Mouse (Mus musculus): ENCODE data around the gene Mapk8ip1. TPM values are rescaled to one million over a fixed set of nuclear protein-coding genes. Genes with fewer than 3 reads are reported as not detected.

The Mapk8ip1 gene
- polyA plus RNA-seq, 1 experiment from 2014 or later, result 23.8 TPM

DNA sequence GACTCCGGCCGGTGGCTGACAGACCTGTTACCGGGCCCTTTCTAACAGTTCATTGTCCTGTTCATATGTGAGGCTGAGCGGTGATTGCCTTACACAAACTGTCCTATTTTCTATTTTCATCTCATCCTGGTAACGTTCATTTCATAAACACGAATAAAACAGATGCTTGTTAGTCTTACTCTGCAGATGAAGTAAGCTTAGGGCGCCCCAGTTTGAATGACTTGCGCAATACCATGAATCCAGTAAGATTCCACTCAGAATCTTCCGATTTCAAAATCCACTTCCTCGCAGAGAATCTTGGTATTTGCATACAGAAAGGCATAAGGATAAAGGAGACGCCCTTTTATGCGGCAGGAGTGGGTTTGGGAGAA, 33.3 kb upstream of the Mapk8ip1 start:
- no peaks in the 10 kb centered on the region for H3K36me3 ChIP-seq
- H3K4me1 ChIP-seq, result peaks cover 41% of the 10 kb centered on the region
- H3K27me3 ChIP-seq, result no peaks in the 10 kb centered on the region
- 0 out of 2 replicates have a peak overlapping the region, but pooled peaks have one; percentile 4 for H3K9ac ChIP-seq
- no peak for ATAC-seq (ENCODE audit: insufficient number of reproducible peaks, low FRiP score, low TSS enrichment, low read depth)
- H3K4me3 ChIP-seq, result peak overlapping the region; percentile 64
- H3K4me2 ChIP-seq, result peak overlapping the region; percentile 83
- 6% methylated on average over 12 of the region's 12 CpGs for WGBS
- peak overlapping the region; percentile 65 for H3K27ac ChIP-seq
- no peaks in the 10 kb centered on the region for H3K9me3 ChIP-seq

DNA sequence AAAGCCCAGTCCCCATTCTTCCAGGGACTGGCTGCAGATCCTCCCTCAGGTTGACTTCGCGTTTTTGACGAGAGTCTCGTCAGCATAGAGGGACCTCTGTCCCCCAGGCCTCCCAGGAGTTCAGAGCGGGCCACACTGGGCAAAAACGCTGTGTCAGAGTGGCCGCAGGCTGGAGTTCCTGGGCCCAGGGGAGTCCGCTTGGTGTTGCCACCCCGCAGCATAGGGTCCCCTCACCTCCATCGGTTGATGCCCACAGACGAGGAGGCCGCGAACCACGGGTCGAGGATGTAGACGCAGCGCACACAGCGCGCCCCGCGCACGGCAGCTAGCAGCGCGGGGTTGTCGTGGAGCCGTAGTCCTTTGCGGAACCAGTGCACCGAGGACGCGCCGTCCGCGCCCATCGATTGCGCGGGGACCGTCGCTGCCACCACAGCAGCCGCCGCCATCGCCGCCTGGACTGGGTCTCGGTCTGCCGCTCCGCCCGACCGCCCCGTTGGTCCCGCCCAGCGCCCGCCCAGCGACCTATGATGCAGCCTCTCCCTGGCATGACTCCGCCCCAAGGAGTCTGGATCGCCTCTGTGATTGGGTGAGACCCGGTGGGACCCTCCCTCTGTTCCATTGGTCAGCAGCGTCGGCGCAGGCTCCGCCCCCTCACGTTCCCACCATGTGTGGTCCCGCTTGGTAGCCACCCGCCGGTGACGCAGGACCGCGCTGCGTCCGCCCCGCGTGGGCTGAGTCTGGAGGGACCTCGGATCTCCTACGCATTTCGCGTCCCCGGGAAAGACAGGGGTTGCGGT, 32.7 kb upstream of the Mapk8ip1 start, which contains the start of gene Cry2:
Cry2 (minus strand) TSS at position 466 of the 797 bp plus-strand sequence.
- Histone ChIP-seq H3K27ac (peak within 1 kb of the TSS; percentile 79), H3K9ac (peak within 1 kb of the TSS; percentile 57), H3K4me1 (peaks cover 47% of the 10 kb centered on the region), H3K36me3 (no peaks in the 10 kb centered on the region), H3K9me3 (no peaks in the 10 kb centered on the region), H3K4me3 (peak within 1 kb of the TSS; percentile 64), H3K27me3 (no peaks in the 10 kb centered on the region), H3K4me2 (peak within 1 kb of the TSS; percentile 83)
- ATAC-seq (ENCODE audit: insufficient number of reproducible peaks, low FRiP score, low TSS enrichment, low read depth), result peak; percentile 98
- 0% methylated on average over 75 of the region's 76 CpGs for WGBS

DNA sequence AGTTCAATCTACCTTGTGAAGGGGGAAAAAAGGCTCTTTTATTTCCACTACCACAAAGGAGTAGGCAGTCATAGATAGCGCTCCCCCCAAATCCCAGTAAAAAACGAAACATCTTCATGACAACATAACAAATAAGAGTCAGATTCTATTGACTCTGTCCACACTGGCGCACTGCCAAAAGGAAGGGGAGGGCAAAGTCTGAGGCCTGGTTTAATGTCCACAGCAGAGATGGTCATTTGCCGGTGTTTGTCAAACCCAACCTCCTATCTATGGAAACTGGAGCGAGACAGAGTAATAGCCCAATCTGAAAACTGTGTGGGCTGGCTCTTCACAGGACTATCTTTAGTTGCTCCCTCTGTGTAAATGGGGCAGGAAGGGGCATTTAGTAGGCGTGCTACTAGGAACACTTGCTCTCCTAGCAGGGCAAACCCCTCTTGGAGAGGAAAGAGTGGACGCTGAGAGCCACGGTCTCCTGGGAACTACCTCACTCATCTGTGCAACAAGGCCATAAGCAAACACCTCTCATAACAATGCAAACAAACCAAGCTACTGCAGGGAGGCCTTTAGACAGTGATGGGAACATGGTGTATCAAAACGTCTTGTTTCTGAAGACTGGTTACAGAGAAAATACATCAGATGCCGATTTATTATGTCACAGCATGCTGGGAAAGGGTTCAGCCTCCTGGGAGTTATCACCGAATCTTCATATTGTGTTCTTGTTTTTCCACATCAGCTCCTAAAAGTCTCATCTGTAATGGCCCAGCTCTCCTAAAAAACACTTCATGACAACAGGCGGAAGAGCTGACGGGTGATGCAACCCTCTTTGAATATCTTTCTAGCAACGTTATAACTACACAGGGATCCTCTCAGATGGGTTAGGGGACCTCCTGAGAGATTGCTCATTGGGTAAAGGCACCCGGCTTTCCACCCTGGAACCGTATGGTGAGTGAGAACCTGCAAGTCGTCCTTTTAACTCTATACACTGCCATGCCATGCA, 31.5 kb upstream of the Mapk8ip1 start:
- 48% methylated on average over 17 of the region's 17 CpGs for WGBS
- Histone ChIP-seq H3K9me3 (no peaks in the 10 kb centered on the region), H3K36me3 (no peaks in the 10 kb centered on the region), H3K4me2 (peak overlapping the region; percentile 83), H3K9ac (peak overlapping the region; percentile 57), H3K4me1 (peaks cover 59% of the 10 kb centered on the region), H3K27me3 (no peaks in the 10 kb centered on the region), H3K27ac (peak overlapping the region; percentile 79), H3K4me3 (peak overlapping the region; percentile 64)
- ATAC-seq (ENCODE audit: insufficient number of reproducible peaks, low FRiP score, low TSS enrichment, low read depth), result no peak

DNA sequence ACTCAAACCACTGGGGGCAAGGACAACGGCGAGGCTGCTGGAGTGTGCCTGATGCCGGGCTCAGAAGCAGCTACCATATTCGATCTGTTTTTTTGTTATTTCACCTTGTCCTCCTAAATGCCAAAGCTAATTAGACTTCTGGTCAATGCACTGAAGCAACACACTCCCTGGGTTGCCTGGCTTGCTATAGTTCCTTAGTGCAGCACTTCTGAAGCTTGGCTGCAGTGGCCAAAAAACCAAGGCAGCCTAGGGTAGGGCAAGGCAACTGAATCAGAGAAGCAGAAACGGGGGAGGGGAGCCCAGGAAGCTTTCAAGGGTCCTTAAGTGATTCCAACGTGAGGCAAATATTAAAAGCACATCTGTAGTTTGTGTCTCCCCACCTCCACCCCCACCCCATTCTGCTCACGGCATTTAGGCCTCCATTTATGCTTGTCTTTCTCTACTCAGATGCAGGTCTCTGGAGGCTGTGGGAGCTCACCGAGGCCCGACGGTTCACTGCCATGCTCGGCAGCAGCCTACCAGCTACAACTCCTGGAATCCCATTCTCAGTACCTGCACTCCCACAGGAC, 30.6 kb upstream of the Mapk8ip1 start:
- no peak for ATAC-seq (ENCODE audit: insufficient number of reproducible peaks, low FRiP score, low TSS enrichment, low read depth)
- peak overlapping the region; percentile 64 for H3K4me3 ChIP-seq
- 0 out of 2 replicates have a peak overlapping the region, but pooled peaks have one; percentile 7 for H3K9ac ChIP-seq
- H3K4me1 ChIP-seq, result peaks cover 66% of the 10 kb centered on the region
- WGBS, result 40% methylated on average over 11 of the region's 11 CpGs
- no peaks in the 10 kb centered on the region for H3K27me3 ChIP-seq
- peak overlapping the region; percentile 79 for H3K27ac ChIP-seq
- H3K9me3 ChIP-seq, result no peaks in the 10 kb centered on the region
- peak overlapping the region; percentile 83 for H3K4me2 ChIP-seq
- no peaks in the 10 kb centered on the region for H3K36me3 ChIP-seq

DNA sequence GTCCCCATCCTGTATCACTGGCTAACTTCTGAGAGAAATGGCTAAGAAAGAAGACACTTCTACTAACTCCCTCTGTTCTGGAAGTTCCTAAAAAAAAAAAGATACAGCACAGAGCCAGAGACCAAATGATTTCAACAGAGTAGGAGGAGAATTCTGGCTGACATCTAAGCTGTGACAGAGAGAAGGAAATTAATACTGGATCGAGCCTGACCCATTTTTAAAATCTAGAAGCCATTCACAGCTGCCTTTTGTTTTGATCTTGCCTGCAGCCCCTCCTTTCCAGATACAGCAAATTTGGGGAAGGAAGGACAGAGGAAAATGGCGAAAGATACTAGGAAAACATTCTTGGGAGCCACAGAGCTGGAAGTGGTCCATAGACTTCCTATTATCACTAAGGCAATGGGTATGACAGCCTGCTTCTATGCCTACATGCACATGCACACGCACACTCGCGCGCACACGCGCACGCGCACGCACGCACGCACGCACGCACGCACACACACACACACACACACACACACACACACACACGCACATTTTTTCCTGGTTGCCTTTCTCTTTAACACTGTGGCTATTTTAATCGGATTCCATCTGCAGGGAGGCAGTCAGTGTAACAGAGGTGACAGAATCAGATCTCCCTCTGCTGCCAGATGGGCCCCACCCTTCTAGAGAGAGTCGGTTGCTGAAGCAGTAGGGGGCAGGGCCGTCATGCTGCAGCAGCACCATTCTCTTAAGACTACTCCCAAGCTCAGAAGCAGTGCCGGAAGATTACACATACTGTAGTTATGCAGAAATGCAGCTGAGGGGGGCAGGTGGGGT, 29.9 kb upstream of the Mapk8ip1 start:
- Histone ChIP-seq H3K36me3 (0 out of 2 replicates have a peak, but pooled peaks cover 2% of the 10 kb centered on the region), H3K4me2 (peak overlapping the region; percentile 83), H3K9ac (0 out of 2 replicates have a peak overlapping the region, but pooled peaks have one; percentile 7), H3K9me3 (no peaks in the 10 kb centered on the region), H3K27me3 (no peaks in the 10 kb centered on the region), H3K4me1 (peaks cover 74% of the 10 kb centered on the region), H3K27ac (peak overlapping the region; percentile 79), H3K4me3 (peak overlapping the region; percentile 64)
- WGBS, result 63% methylated on average over 21 of the region's 21 CpGs
- ATAC-seq (ENCODE audit: insufficient number of reproducible peaks, low FRiP score, low TSS enrichment, low read depth), result no peak

DNA sequence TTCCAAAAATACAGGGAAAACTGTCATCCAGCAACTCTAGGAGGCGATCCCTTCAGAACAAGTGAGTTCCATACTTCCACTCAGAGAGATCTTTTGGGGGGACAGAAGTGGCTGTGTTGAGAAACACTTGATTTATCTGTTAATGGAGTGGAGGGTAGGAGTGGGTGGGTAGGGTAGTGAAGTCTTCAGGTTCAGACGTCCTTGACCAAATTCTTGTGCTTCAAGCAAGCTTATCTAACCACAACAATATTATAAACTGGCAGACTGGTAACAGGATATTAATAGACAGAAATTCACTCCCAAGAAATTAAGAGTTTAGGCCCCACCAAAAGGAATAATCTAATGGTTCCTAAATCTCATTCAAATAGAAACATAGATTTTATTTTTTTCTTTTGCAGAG, 29.0 kb upstream of the Mapk8ip1 start:
- Histone ChIP-seq H3K27me3 (no peaks in the 10 kb centered on the region), H3K27ac (no peak overlapping the region), H3K9me3 (no peaks in the 10 kb centered on the region), H3K4me1 (peaks cover 82% of the 10 kb centered on the region), H3K4me2 (no peak overlapping the region), H3K4me3 (no peak overlapping the region), H3K36me3 (peaks cover 9% of the 10 kb centered on the region; the same call in 1 of the 2 replicates), H3K9ac (no peak overlapping the region)
- WGBS, result 71% methylated on average over 2 of the region's 2 CpGs
- no peak for ATAC-seq (ENCODE audit: insufficient number of reproducible peaks, low FRiP score, low TSS enrichment, low read depth)

DNA sequence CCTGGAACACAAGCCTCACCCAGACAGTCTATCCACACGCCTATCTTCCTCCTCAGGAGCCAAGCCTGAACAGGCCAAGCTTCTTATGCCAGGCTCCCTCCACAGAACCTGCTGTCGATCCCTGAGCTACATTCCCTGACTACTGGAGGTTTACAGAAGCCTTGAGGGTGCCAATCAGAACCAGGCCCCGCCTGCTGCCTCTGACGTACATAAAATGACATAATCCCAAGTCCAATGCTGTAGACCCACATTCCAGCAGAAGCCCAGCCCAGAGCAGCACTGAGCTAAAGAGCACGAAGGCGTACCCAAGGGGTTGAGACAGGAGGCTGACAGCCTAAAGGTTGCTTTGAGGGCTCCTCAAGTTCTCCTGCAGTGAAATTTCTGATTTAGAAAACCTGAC, 26.8 kb upstream of the Mapk8ip1 start:
- H3K4me1 ChIP-seq, result peaks cover 90% of the 10 kb centered on the region
- no peak overlapping the region for H3K4me3 ChIP-seq
- H3K9ac ChIP-seq, result no peak overlapping the region
- peaks cover 21% of the 10 kb centered on the region for H3K36me3 ChIP-seq
- peak; percentile 49; the same call in 1 of the 2 replicates for ATAC-seq (ENCODE audit: insufficient number of reproducible peaks, low FRiP score, low TSS enrichment, low read depth)
- H3K27ac ChIP-seq, result peak overlapping the region; percentile 94
- WGBS, result 29% methylated on average over 6 of the region's 6 CpGs
- H3K4me2 ChIP-seq, result no peak overlapping the region
- H3K9me3 ChIP-seq, result no peaks in the 10 kb centered on the region
- no peaks in the 10 kb centered on the region for H3K27me3 ChIP-seq

DNA sequence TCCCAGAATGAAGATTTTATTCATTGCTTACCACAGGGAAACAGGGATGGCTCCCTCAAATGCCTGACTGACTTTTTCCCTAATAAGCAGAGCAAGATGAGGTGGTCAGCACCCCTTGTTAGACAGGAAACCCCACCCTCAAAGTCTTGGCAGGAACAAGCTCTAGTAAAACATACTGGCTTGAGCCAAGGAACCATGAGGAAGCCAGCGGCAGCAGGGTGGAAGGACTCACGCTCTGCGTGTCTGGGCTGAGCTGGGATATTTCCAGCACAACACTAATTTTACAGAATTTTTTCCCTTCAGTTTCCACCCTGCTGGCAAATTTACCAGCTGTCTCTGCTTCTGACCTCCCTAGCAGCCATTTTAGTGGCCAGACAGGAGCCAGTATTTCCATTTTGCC, 25.4 kb upstream of the Mapk8ip1 start:
- 22% methylated on average over 3 of the region's 3 CpGs for WGBS
- Histone ChIP-seq H3K4me2 (0 out of 2 replicates have a peak overlapping the region, but pooled peaks have one; percentile 12), H3K36me3 (peaks cover 36% of the 10 kb centered on the region), H3K27me3 (no peaks in the 10 kb centered on the region), H3K4me3 (no peak overlapping the region), H3K4me1 (peaks cover 75% of the 10 kb centered on the region), H3K9me3 (no peaks in the 10 kb centered on the region), H3K27ac (peak overlapping the region; percentile 94), H3K9ac (no peak overlapping the region)
- peak; percentile 66 for ATAC-seq (ENCODE audit: insufficient number of reproducible peaks, low FRiP score, low TSS enrichment, low read depth)

DNA sequence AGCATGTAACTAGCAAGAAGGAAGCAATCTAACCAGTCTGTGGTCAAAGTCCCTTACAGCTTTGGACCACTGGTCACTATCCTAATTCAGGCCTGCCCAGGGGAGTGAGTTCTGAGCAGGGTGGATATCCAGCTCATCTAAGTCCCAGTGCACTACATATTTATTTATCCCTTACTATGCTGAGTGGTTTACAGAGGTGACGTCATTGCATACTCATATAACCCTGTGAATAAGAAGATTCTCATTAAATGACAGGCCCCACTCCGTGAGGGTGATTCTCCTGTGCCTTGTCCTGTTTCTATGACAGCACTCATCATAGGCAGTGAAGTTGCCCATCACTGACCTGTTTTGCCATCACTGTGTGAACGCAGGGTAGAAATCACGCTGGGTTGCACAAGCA, 24.3 kb upstream of the Mapk8ip1 start:
- ATAC-seq (ENCODE audit: insufficient number of reproducible peaks, low FRiP score, low TSS enrichment, low read depth), result no peak
- 79% methylated on average over 4 of the region's 4 CpGs for WGBS
- Histone ChIP-seq H3K9me3 (no peaks in the 10 kb centered on the region), H3K4me3 (no peak overlapping the region), H3K27ac (peak overlapping the region; percentile 94), H3K4me2 (0 out of 2 replicates have a peak overlapping the region, but pooled peaks have one; percentile 21), H3K27me3 (no peaks in the 10 kb centered on the region), H3K36me3 (peaks cover 46% of the 10 kb centered on the region), H3K9ac (no peak overlapping the region), H3K4me1 (peaks cover 65% of the 10 kb centered on the region)

DNA sequence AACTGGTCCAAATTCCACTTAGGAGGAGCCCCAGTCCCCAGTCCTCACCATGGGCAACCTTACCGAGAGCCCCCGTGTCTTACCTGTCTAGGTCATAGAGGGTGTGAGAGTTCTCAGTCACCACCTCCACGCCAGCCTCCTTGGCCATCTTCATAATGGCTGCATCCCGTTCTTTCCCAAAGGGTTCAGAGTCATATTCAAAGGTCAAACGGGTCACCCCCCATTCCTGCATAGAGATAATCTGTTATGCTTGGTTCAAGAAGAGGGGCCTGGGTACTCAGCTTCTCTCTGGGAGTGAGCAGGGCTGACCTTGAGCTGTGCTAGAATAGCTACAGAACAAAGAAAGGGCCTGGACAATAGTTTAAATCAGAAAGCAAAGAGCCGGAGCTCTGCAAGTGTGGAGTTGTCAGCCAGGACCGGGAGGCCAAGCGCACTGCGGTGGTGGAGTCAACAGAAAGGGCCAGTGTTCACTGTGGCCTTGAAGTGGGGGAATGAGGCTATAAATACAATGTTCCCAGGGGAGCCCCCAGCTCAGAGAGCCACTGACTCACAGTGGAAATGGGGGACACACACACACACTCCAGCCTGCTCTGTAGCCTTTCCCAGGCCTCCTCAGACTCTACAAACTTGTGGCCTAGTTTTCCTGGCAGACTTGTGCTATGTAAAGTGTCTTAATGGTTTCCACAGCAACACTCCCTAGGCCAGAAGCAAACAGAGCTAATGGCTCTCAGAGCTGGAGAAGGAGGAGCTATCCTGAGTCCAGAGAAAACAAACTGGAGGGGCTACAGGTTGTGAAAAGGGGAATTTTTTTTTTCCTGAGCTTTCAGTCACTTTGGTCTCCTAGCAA, 23.6 kb upstream of the Mapk8ip1 start:
- Histone ChIP-seq H3K27me3 (no peaks in the 10 kb centered on the region), H3K9ac (no peak overlapping the region), H3K4me3 (no peak overlapping the region), H3K36me3 (peaks cover 53% of the 10 kb centered on the region), H3K9me3 (no peaks in the 10 kb centered on the region), H3K4me2 (0 out of 2 replicates have a peak overlapping the region, but pooled peaks have one; percentile 21), H3K4me1 (peaks cover 60% of the 10 kb centered on the region), H3K27ac (peak overlapping the region; percentile 94)
- ATAC-seq (ENCODE audit: insufficient number of reproducible peaks, low FRiP score, low TSS enrichment, low read depth), result peak; percentile 82
- 69% methylated on average over 9 of the region's 9 CpGs for WGBS

Data from limb, embryonic 15.5 days (tissue).